Mouse (Mus musculus): Measurements from ENCODE around the gene Zfp57. TPM values are rescaled to one million over a fixed set of nuclear protein-coding genes. Genes with fewer than 3 reads are reported as not detected.

Gene Zfp57
- 3.3 TPM for polyA plus RNA-seq (2015; fragmentation: Illumina TruSeq; extraction: RNeasy Lipid Tissue Mini Kit (QIAGEN cat#74804); ENCODE audit: insufficient read depth, low read depth, low replicate concordance)

GRCm38 (mm10) chr17:37000863-37001262 lies at the start of gene Zfp57:
Gene Zfp57 (plus strand): TSS chr17:37001163.

GRCm38 (mm10) chr17:36957999-36958743 lies 42.8 kb upstream of the Zfp57 start, which contains the start of the genes Znrd1 and Znrd1as:
Gene Znrd1 (minus strand): TSS chr17:36958559.
Gene Znrd1as (plus strand): TSS chr17:36958592.

DNA sequence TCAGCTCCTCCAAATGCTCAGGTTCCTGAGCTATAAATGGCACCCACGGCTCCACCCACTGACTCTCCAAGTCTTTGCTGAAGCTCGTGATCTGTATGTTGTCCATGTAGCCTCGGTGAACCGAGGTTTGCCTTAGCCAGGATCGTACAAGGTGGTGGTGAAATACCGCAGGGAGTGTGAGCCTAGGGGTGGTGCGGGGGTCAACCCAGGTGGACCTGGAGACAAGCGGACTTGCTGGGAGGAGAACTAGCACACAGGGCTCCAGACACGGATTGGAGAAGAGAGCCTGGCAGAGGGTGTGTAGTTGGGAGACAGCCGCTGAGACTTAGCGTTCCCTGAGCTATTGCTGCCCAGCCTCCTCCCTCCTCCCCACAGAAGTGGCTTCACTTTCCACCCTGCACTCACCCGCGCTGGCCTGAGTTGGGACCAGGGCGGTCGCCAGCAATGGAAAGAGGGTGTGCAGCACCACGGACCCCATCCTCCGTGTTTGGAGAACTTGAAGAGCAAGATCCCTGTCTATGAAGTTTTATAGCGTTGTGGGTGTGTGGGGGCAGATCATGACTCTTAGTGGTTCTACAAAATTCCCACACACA lies 19.6 kb upstream of the Zfp57 start, which contains the start of gene 2410137M14Rik:
Gene 2410137M14Rik (minus strand): TSS at position 17 of the 593 bp plus-strand sequence.

GRCm38 (mm10) chr17:36989437-36989836 lies 11.5 kb upstream of the Zfp57 start, which contains the start of gene H2-M5:
Gene H2-M5 (minus strand): TSS chr17:36989537.

GRCm38 (mm10) chr17:37022628-37023576 lies 21.9 kb downstream of the Zfp57 start, which contains the start of gene Mog:
Gene Mog (minus strand): TSS chr17:37023398.

GRCm38 (mm10) chr17:37045611-37046311 lies 44.8 kb downstream of the Zfp57 start, which contains the start of gene Gabbr1:
Gene Gabbr1 (plus strand): TSS chr17:37045966.

Other genes with a start within 250 kb of the Zfp57 start
- gene H2-M10.5, start 228.3 kb upstream of the Zfp57 start, polyA plus RNA-seq (2015; fragmentation: Illumina TruSeq; extraction: RNeasy Lipid Tissue Mini Kit (QIAGEN cat#74804); ENCODE audit: insufficient read depth, low read depth, low replicate concordance) = not detected
- gene H2-M10.6, start 189.0 kb upstream of the Zfp57 start, polyA plus RNA-seq (2015; fragmentation: Illumina TruSeq; extraction: RNeasy Lipid Tissue Mini Kit (QIAGEN cat#74804); ENCODE audit: insufficient read depth, low read depth, low replicate concordance) = not detected
- 9.4 TPM for gene Trim26, start 164.0 kb upstream of the Zfp57 start, polyA plus RNA-seq (2015; fragmentation: Illumina TruSeq; extraction: RNeasy Lipid Tissue Mini Kit (QIAGEN cat#74804); ENCODE audit: insufficient read depth, low read depth, low replicate concordance)
- not detected for gene Trim15, start 134.0 kb upstream of the Zfp57 start, polyA plus RNA-seq (2015; fragmentation: Illumina TruSeq; extraction: RNeasy Lipid Tissue Mini Kit (QIAGEN cat#74804); ENCODE audit: insufficient read depth, low read depth, low replicate concordance)
- not detected for gene Trim10, start 131.6 kb upstream of the Zfp57 start, polyA plus RNA-seq (2015; fragmentation: Illumina TruSeq; extraction: RNeasy Lipid Tissue Mini Kit (QIAGEN cat#74804); ENCODE audit: insufficient read depth, low read depth, low replicate concordance)
- gene Trim40, start 111.0 kb upstream of the Zfp57 start, polyA plus RNA-seq (2015; fragmentation: Illumina TruSeq; extraction: RNeasy Lipid Tissue Mini Kit (QIAGEN cat#74804); ENCODE audit: insufficient read depth, low read depth, low replicate concordance) = not detected
- not detected for gene Trim31, start 103.0 kb upstream of the Zfp57 start, polyA plus RNA-seq (2015; fragmentation: Illumina TruSeq; extraction: RNeasy Lipid Tissue Mini Kit (QIAGEN cat#74804); ENCODE audit: insufficient read depth, low read depth, low replicate concordance)
- 2.1 TPM for gene Rnf39, start 58.2 kb upstream of the Zfp57 start, polyA plus RNA-seq (2015; fragmentation: Illumina TruSeq; extraction: RNeasy Lipid Tissue Mini Kit (QIAGEN cat#74804); ENCODE audit: insufficient read depth, low read depth, low replicate concordance)
- 11.8 TPM for gene Ppp1r11, start 49.4 kb upstream of the Zfp57 start, polyA plus RNA-seq (2015; fragmentation: Illumina TruSeq; extraction: RNeasy Lipid Tissue Mini Kit (QIAGEN cat#74804); ENCODE audit: insufficient read depth, low read depth, low replicate concordance)
- gene Znrd1, start 42.6 kb upstream of the Zfp57 start, polyA plus RNA-seq (2015; fragmentation: Illumina TruSeq; extraction: RNeasy Lipid Tissue Mini Kit (QIAGEN cat#74804); ENCODE audit: insufficient read depth, low read depth, low replicate concordance) = 20.8 TPM
- 2.8 TPM for gene Znrd1as, start 42.6 kb upstream of the Zfp57 start, polyA plus RNA-seq (2015; fragmentation: Illumina TruSeq; extraction: RNeasy Lipid Tissue Mini Kit (QIAGEN cat#74804); ENCODE audit: insufficient read depth, low read depth, low replicate concordance)
- gene 2410137M14Rik, start 19.9 kb upstream of the Zfp57 start, polyA plus RNA-seq (2015; fragmentation: Illumina TruSeq; extraction: RNeasy Lipid Tissue Mini Kit (QIAGEN cat#74804); ENCODE audit: insufficient read depth, low read depth, low replicate concordance) = not detected
- gene H2-M5, start 11.6 kb upstream of the Zfp57 start, polyA plus RNA-seq (2015; fragmentation: Illumina TruSeq; extraction: RNeasy Lipid Tissue Mini Kit (QIAGEN cat#74804); ENCODE audit: insufficient read depth, low read depth, low replicate concordance) = not detected
- not detected for gene Mog, start 22.2 kb downstream of the Zfp57 start, polyA plus RNA-seq (2015; fragmentation: Illumina TruSeq; extraction: RNeasy Lipid Tissue Mini Kit (QIAGEN cat#74804); ENCODE audit: insufficient read depth, low read depth, low replicate concordance)
- gene Gabbr1, start 44.8 kb downstream of the Zfp57 start, polyA plus RNA-seq (2015; fragmentation: Illumina TruSeq; extraction: RNeasy Lipid Tissue Mini Kit (QIAGEN cat#74804); ENCODE audit: insufficient read depth, low read depth, low replicate concordance) = 12.4 TPM
- not detected for gene Olfr90, start 87.3 kb downstream of the Zfp57 start, polyA plus RNA-seq (2015; fragmentation: Illumina TruSeq; extraction: RNeasy Lipid Tissue Mini Kit (QIAGEN cat#74804); ENCODE audit: insufficient read depth, low read depth, low replicate concordance)
- gene Olfr91, start 97.1 kb downstream of the Zfp57 start, polyA plus RNA-seq (2015; fragmentation: Illumina TruSeq; extraction: RNeasy Lipid Tissue Mini Kit (QIAGEN cat#74804); ENCODE audit: insufficient read depth, low read depth, low replicate concordance) = not detected
- not detected for gene Olfr92, start 118.9 kb downstream of the Zfp57 start, polyA plus RNA-seq (2015; fragmentation: Illumina TruSeq; extraction: RNeasy Lipid Tissue Mini Kit (QIAGEN cat#74804); ENCODE audit: insufficient read depth, low read depth, low replicate concordance)
- gene Olfr93, start 160.3 kb downstream of the Zfp57 start, polyA plus RNA-seq (2015; fragmentation: Illumina TruSeq; extraction: RNeasy Lipid Tissue Mini Kit (QIAGEN cat#74804); ENCODE audit: insufficient read depth, low read depth, low replicate concordance) = not detected
- not detected for gene Ubd, start 192.7 kb downstream of the Zfp57 start, polyA plus RNA-seq (2015; fragmentation: Illumina TruSeq; extraction: RNeasy Lipid Tissue Mini Kit (QIAGEN cat#74804); ENCODE audit: insufficient read depth, low read depth, low replicate concordance)
- not detected for gene Olfr94, start 199.8 kb downstream of the Zfp57 start, polyA plus RNA-seq (2015; fragmentation: Illumina TruSeq; extraction: RNeasy Lipid Tissue Mini Kit (QIAGEN cat#74804); ENCODE audit: insufficient read depth, low read depth, low replicate concordance)
- not detected for gene Olfr95, start 212.0 kb downstream of the Zfp57 start, polyA plus RNA-seq (2015; fragmentation: Illumina TruSeq; extraction: RNeasy Lipid Tissue Mini Kit (QIAGEN cat#74804); ENCODE audit: insufficient read depth, low read depth, low replicate concordance)
- not detected for gene Olfr96, start 219.0 kb downstream of the Zfp57 start, polyA plus RNA-seq (2015; fragmentation: Illumina TruSeq; extraction: RNeasy Lipid Tissue Mini Kit (QIAGEN cat#74804); ENCODE audit: insufficient read depth, low read depth, low replicate concordance)
- gene Olfr97, start 236.2 kb downstream of the Zfp57 start, polyA plus RNA-seq (2015; fragmentation: Illumina TruSeq; extraction: RNeasy Lipid Tissue Mini Kit (QIAGEN cat#74804); ENCODE audit: insufficient read depth, low read depth, low replicate concordance) = not detected

Data from pancreas, adult 10 weeks (tissue).